Mouse (Mus musculus): ENCODE data around the gene Zbtb8os.
A peak's percentile ranks its signal among the peaks of the same experiment; 100 is the strongest.

Zbtb8os gene

DNA sequence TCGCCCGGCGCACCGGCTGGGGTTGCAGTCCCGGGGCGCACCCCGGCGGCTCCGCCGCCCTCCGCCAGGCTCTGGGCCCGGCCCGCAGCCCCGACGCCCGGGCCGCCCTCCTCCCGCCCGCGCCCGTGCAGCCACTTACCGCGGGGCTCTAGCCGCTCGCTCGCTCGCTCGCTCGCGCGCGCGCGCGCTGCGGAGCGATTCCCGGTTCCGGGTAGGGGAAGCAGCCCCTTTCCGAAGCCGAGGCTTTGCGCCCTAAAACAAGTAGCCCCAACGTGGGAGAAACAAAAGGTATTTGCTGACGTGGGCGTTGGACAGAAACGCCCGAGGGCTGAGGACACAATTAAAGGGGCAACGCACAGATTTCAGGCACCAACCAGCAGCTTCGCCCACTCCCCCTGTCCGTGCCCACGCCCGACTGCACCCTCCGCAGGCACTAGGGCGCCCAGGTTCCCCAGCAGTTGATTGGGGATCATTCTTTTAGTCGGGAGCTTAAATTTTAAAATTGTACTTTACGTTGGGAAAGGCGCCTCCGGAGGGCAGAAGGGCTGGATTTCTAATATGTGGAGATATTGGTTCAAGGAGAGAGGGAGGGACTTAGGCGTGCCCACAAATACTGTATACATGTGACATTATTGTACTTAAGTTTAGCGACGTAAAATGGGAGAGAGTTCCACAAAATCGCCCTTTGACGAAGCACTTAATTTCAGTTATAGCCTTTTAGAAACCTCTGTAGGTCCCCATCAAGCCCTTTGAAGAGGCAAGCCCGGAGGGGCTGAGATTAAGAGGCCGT lies 42.3 kb downstream of the Zbtb8os start, which contains the start of gene Zbtb8a:
Gene Zbtb8a, minus strand, starts transcription at position 516 of the 790 bp plus-strand sequence.
- peak; percentile 56 for DNase-seq (ENCODE audit: low spot score)

DNA sequence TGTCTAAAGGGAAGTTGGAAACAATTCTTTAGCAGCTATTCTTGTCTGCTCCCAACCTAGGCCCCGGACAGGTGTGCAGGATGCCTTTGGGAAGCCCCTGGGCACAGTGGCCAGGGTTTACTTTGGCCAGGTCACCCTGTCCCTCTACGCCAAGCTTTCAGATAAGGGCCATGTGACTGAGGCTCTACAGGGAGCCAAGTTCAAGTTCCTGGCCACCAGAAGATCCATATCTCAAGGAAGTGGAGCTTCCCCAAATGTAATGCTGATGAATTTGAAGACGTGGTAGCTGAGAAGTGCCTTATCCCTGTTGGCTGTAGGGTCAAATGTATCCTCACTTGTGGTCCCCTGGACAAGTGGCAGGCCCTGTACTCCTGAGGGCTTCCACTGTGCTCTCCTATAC lies 44.3 kb downstream of the Zbtb8os start:
- no peak for DNase-seq (ENCODE audit: low spot score)

DNA sequence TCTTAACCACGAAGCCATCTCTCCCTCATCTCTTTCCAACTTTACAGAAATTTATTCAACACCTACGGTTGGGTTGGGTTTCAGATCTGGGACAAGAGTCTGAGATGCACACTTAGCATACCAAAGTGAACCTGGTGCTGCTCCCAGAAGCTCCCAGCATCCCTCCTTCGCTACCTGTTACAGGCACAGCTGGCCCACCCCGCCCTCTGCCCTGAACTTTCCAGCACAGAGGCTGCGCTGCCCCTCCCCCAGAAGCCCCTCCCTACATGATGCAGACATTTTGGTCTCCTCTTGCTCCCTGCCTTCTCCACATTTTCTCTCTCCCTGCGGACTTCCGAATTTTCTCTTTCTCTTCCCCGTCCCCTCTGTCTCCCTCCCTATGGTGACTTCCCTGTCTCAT lies 45.7 kb downstream of the Zbtb8os start:
- no peak for DNase-seq (ENCODE audit: low spot score)

DNA sequence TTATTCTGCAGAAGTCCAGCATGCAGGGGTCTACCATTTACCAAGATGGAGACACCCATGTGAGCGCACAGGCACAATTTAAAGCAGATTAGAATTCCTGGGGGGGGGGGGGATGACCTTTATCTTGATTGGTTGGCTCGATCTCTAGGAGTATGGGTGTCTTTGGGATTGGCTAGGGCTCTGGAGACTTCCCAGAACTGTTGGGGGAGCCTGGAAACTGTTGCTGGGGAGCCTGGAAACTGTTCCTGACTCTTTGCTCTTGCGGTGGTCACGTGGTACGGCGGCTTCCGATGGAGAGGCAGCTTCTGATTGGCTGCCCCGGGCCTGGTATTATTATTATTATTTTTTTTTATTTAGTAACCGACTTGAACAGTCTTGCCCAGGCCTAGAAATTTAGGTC lies 46.5 kb downstream of the Zbtb8os start:
- no peak for DNase-seq (ENCODE audit: low spot score)

DNA sequence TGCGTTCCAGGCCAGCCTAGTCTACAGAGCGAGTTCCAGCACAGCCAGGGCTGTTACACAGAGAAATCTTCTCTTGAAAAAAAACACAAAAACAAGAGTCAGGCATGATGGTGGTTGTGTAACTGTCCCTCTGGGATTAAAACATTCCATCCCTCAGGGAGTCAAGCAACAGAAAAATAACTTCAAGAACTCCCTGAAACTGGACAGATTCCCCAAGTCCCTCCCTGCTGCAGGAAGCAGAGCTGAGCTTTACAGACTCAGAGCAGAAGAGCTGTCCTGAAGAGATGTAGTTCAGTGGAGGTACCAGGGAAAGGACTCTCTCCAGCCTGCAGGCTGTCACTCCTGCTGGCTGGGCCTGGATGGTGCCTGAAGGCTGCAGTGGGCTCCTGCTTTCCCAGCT lies 47.0 kb downstream of the Zbtb8os start:
- DNase-seq (ENCODE audit: low spot score) = no peak

DNA sequence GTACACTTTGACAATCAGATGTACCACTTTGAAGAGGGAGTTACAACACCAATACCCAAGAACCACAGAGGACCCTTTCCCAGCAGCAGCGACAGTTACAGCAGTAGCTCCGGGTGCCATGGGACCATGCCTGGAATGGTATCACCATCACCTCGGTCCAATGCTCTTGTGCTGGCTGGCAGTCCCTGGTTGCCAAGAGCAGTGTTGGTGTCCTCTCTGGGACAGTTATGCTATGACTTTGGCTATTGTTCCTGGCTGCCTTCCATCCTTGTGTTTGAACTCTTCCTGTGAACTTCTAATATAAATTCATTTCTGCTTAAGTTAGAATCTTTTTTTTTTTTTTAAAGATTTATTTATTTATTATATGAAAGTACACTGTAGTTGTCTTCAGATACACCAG lies 48.1 kb downstream of the Zbtb8os start:
- DNase-seq (ENCODE audit: low spot score) = no peak

DNA sequence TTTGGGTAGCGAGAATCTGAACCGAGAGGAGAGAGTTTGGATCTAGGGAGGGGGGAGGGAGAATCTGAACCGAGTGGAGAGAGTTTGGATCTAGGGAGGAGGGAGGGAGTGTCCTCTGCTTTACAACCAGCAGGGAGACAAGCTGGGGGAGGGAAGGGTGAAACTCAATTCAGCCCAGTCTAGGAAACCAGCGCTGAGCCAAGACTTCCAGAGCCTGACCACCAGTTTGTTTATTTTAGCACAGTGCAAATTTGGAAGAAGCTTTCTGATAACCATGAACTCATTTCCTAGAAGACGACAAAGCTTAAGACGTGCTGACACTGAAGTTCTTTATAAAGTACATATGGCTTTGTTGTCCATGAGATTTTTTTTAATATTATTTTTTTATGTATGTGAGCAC lies 48.9 kb downstream of the Zbtb8os start:
- no peak for DNase-seq (ENCODE audit: low spot score)

DNA sequence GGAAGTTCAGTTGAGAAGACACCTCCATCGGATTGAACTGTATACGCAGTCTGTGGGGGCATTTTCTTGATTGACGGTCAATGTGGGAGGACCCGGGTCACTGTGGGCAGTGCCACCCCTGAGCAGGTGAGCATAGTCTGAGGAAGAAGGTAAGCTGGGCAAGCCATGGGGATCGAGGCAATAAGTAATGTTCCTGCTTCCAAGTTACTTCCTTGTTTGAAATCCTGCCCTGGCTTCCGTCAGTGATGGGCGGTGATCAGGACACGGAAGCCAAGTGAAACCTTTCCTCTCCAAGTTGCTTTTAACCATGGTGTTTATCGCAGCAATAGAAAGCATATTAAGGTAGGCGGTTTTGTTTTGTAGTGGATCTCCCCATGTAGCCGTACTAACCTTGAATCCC lies 50.2 kb downstream of the Zbtb8os start:
- no peak for DNase-seq (ENCODE audit: low spot score)

DNA sequence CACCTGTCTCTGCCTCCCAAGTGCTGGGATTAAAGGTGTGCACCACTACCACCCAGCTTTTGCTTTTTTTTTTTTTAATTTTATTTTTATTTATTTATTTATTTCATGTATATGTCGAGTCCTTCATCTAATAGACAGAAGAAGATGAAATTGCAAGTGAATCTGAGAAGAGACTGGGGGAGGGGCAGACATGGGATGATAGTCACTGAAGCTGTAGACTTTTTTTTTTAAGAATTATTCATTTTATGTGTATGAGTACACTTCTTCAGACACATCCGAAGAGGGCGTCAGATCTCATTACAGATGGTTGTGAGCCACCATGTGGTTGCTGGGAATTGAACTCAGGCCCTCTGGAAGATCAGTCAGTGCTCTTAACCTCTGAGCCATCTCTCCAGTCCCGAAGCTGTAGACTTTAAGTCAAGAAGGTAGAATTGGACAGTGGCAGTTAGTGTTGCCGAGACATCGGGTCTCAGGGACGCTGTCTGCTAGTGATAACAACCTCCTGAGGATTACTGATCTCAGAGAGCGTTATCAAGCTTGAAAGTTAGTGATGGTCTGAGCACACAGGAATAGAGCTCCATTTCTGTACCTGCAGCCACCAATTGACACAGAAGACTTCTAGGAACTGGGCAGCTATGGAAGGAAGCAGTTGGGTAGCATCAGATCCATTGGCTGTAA lies 50.9 kb downstream of the Zbtb8os start:
- no peak for DNase-seq (ENCODE audit: low spot score)

DNA sequence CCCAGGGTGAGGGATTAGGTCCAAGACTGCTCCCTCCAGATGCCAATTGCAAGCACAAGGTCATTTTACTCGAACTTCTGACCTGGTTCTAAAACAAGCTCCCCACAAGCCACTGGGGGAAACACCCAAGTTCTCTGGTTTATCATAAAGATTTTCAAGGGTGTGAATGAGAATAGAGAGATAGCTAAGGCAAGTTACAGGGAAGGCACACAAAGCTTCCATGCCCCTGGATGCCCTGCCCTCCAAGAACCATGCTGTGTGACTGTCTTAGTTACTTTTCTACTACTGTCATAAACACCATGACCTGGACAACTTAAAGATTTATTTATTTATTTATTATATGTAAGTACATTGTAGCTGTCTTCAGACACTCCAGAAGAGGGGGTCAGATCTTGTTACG lies 51.5 kb downstream of the Zbtb8os start:
- no peak for DNase-seq (ENCODE audit: low spot score)

DNA sequence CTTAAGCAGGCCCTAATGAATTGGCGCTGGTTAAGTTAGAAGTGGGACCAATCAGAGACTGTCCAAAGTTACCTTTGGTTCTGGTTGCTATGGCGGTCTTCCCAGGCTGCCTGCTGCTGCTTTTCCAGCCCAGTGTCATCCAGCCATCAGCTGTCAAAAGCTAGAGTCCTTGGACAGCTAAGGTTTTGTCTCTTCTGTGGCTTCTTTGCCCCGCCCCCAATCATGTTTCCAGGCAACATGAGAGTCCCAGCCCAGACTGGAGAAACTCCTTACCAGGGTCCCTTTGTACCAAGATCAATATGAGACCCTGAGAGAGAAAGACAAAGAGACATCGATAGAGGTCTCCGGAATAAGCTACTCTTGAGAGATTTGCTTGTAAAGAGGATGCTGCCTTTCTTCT lies 52.9 kb downstream of the Zbtb8os start:
- DNase-seq (ENCODE audit: low spot score) = no peak

DNA sequence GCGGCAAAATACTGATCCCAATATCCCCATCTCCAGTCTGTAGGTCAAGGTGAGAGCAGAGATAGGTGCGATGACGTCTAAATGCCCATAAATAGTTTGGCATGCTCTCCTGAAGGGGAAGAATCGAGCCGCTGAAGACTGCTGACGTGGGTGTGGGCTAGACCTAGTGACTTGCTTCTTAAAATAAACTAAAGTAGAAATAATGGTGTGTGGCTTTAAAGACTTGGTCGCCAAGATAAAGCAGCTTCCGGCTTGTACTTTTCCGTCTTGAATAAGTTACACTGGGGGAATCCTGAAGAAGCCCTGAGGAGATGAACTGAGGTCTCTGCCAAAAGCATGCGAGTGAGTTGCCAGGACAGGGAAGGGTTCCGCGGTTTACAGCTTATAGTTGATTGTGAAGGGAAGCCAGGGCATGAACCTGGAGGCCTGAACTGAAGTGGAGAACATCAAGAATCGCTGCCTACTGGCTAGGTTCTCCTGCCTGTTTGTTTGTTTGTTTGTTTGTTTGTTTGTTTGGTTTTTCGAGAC lies 54.8 kb downstream of the Zbtb8os start:
- DNase-seq (ENCODE audit: low spot score) = no peak

DNA sequence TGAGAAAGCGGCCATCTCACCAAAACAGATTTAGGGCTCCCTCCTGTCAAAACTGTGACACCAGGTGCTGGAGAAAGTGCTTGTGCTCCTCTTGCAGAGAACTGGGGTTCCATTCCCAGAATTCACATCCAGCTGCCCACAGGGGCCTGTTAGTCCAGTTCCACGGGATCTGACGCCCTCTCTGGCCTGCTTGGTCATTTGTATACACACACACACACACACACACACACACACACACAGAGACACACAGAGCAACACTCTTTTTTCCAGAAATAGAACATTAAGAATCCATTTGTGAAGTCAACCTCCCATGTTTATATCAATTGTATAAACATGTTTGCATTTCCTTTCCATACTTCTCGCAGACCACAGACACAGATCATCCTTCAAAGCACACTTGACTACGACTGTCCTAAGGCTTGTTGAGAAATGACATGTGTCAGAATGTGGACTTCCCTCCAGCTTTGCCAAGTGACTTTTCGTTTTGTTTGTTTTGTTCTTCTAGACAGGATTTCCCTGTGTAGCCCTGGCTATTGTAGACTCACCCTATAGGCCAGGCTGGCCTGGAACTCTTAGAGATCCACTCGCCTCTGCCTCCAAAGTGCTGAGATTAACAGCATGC lies 55.6 kb downstream of the Zbtb8os start:
- no peak for DNase-seq (ENCODE audit: low spot score)

DNA sequence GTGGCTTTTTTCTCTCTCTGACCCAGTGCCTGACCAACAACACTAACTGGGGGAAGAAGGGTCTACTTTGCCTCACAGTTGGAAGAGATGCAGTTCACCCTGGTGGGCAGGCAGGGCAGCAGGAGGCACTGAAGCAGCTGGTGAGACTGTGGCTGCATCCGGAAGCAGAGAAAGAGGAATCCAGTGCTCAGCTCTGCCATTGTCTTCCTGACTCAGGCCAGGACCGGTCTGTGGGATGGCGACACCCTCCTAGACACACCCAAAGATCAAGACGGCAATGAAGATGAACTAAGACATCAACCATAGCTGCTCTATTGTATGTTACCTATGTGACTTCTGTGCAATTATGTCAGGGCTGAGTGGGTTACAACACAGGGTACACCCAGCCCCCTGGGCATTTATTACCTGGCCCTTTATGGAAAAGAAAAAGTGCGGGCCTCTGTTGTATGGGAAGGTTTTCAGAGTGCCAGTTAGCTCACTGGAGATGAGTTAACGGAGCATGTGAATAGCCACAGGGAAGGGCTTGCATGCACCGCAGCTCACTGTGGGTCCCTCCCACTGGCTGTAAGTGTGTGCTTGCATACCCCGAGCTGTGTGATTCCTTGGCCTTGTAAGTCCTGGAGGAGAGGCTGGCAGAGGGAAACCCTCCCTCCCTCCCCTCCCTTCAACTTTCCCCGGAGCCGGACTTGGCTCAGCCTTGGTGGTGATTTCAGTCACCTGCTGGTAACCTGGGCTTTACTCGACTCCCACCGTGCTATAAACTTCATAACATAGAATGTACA lies 58.8 kb downstream of the Zbtb8os start:
- no peak for DNase-seq (ENCODE audit: low spot score)

DNA sequence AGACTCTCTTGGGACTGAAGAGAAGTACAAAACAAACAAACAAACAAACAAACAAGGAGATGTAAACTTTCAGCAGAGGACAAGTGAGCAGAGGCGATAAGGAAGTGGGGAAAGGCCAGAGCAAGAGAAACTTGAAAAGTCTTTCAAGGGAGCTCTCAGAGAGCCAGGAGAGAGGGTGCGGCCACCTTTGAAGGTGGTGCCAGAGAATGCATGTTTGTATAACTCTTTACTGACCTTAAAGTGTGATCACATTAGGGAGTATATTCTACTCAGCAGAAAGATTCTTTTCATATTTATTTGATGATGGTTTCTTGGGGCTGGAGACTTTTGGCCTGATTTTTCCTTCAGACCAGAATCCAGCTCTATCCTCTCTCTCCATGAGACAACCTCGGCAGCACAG lies 61.5 kb downstream of the Zbtb8os start:
- no peak for DNase-seq (ENCODE audit: low spot score)

DNA sequence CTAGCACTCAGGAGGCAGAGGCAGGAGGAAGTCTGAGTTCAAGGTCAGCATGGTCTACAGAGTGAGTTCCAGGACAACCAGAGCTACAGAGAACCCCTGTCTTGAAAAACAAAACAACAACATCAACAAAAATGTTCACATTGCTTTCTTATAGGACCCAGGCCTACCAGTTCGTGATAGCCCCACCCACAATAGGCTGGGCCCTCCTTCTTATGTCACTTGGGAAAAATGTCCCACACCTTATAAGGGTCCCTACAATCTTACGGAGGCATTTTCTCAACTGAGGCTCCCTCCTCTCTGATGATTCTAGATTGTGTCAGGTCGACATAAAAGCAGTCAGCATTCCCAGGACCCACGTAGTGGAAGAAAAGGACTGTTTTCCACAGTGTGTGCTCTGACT lies 64.3 kb downstream of the Zbtb8os start:
- no peak for DNase-seq (ENCODE audit: low spot score)

Measured in ovary, postnatal 36 days (tissue).